Mouse (Mus musculus) layer of hippocampus, adult 2 months (tissue): ENCODE measurements around the gene Klk11. TPM values are rescaled to one million over a fixed set of nuclear protein-coding genes. Genes with fewer than 3 reads are reported as not detected.

Experiments
- DNase-seq, 2 experiments: peaks; one replicate each; pipeline ENCODE4 v3.0.0; 2022; ENCODE audit warnings: low spot score in 2 of 2
- H3K27ac ChIP-seq: fragments of 200-600 bp; 2 replicates; pipeline ENCODE4 v1.8.1; 2022
- H3K4me3 ChIP-seq: fragments of 200-600 bp; 2 replicates; pipeline ENCODE4 v1.8.1; 2022; ENCODE audit warnings: mild to moderate bottlenecking
- CTCF ChIP-seq: fragments of 200-600 bp; conservative IDR thresholded peaks from 2 replicates; pipeline ENCODE4 v1.8.1; 2022; ENCODE audit warnings: antibody characterized with exemption, mild to moderate bottlenecking, moderate library complexity
- long read RNA-seq, 2 experiments: library from polyadenylated mRNA; stranded (forward); transcript quantifications; one replicate each; pipeline ENCODE4 v2.0.0; 2021; ENCODE audit warnings: borderline mapping rate in 2 of 2
- total RNA-seq, 2 experiments: library from RNA; stranded (reverse); gene quantifications; 2 replicates each; pipeline ENCODE4 v1.2.3; 2021

Gene Klk11
- not detected for total RNA-seq
- long read RNA-seq, experiment 1 = 0 reads
- long read RNA-seq, experiment 2 = 0 reads

- Histone ChIP-seq H3K27ac (no peak within 1 kb of the TSS), H3K4me3 (no peak within 1 kb of the TSS)
- no peak for DNase-seq
- no peak for TF ChIP-seq CTCF
Observed at GRCm38 (mm10) chr7:43774364-43774763, at the start of gene Klk11. TSS of gene Klk11 (plus strand) at chr7:43774604.

DNA sequence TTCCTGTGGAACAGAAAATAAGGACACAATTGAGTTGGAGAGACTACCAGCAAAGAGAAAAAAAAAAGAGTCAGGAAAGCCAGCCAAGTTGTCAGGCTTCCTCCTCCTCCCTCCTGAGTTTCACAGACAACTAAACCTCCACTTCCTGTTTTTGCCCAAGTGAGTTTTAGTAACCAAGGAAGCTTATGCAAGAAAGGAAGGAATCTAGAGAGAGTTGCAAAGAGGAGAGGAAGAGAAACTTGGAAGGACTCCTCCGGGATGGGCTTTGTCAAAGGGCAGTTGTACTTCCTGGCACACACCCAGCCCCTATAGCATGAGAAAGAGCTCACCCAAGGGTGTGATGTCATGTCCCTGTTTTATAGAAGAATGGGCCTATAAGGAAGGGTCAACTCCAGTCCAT lies 26.6 kb upstream of the Klk11 start:
- DNase-seq = peak in 1 of 2 experiments; percentile 32
- no peak for TF ChIP-seq CTCF
- no peak overlapping the region for H3K4me3 ChIP-seq
- H3K27ac ChIP-seq = no peak overlapping the region

- TF ChIP-seq CTCF = no peak
- no peak for DNase-seq
- Histone ChIP-seq H3K27ac (no peak overlapping the region), H3K4me3 (no peak overlapping the region)
Observed at GRCm38 (mm10) chr7:43752806-43753205, 21.6 kb upstream of the Klk11 start.

GRCm38 (mm10) chr7:43766484-43766883 lies 7.9 kb upstream of the Klk11 start:
- H3K4me3 ChIP-seq = no peak overlapping the region
- TF ChIP-seq CTCF = no peak
- DNase-seq = no peak
- H3K27ac ChIP-seq = no peak overlapping the region

DNA sequence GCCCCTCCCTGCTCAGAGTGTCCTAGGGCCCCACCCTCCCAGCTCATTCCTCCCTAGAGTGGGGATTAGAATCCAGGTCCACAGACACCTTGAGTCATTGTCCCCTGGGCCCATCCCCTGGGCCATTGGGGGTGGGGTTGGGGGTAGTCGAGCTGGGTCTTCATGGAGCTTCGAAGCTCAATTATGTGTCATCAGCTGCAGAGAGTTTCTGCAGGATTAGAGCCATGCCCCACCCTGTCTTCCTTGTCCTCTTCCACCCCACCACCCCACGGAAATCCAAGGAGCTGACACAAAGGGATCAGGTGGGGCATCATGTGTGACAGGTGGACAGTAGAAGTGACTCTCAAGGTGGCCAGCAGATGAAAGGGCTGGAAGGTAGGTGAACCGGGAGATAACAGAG lies 5.8 kb upstream of the Klk11 start, which contains the start of gene Klk12:
Gene Klk12 (plus strand): TSS at position 301 of the 400 bp plus-strand sequence.
- no peak for TF ChIP-seq CTCF
- no peak for DNase-seq
- no peak within 1 kb of the TSS for H3K4me3 ChIP-seq

DNA sequence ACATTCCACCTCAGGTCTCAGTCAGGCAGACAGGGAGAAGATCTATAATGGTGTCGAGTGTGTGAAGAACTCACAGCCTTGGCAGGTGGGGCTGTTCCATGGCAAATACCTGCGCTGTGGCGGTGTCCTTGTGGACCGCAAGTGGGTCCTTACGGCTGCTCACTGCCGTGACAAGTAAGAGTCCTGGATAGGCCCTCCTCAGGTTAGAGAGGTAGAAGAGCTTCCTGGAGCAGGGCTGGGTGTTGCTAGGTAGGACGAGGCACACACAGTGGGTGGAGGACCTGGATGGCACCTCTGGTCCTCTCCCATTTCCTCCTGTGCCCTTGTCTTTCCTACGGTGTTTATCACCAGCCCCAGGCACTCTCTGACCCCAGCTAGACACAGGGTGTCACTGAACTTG lies 4.8 kb upstream of the Klk11 start:
- Histone ChIP-seq H3K4me3 (no peak overlapping the region), H3K27ac (no peak overlapping the region)
- DNase-seq = no peak
- TF ChIP-seq CTCF = no peak

More for the DNA sequence above, 5.8 kb upstream of the Klk11 start, which contains the start of gene Klk12:
- no peak within 1 kb of the TSS for H3K27ac ChIP-seq

- H3K4me3 ChIP-seq = no peak overlapping the region
- DNase-seq = no peak
- no peak overlapping the region for H3K27ac ChIP-seq
- TF ChIP-seq CTCF = no peak
Observed at GRCm38 (mm10) chr7:43770701-43771100, 3.7 kb upstream of the Klk11 start.

GRCm38 (mm10) chr7:43771916-43772315 lies 2.5 kb upstream of the Klk11 start:
- no peak for TF ChIP-seq CTCF
- H3K27ac ChIP-seq = no peak overlapping the region
- no peak for DNase-seq

DNA sequence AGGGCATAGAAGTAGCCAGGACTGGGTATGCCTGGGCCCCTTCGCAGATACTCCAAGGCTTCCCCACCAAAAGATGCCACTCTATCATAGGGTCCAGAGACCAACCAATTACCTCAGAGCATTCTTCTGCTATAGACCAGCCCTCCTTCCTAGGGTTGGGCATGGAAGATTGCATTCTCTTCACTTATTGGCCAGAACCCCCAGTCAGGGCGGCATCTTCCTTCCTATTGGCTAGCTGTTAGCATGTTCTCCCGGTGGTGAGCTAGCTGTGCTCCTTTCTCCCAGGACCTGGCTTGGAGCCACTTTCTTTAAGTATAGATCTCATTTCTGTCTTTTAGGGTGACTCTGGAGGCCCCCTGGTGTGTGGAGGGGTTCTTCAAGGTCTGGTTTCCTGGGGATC lies 1.5 kb upstream of the Klk11 start:
- DNase-seq = no peak
- TF ChIP-seq CTCF = no peak
- H3K27ac ChIP-seq = no peak overlapping the region
- H3K4me3 ChIP-seq = no peak overlapping the region

More at GRCm38 (mm10) chr7:43771916-43772315, 2.5 kb upstream of the Klk11 start:
- no peak overlapping the region for H3K4me3 ChIP-seq

- no peak for TF ChIP-seq CTCF
- DNase-seq = no peak
- Histone ChIP-seq H3K27ac (no peak overlapping the region), H3K4me3 (no peak overlapping the region)
Observed at GRCm38 (mm10) chr7:43774802-43775201, 398 bp downstream of the Klk11 start.

DNA sequence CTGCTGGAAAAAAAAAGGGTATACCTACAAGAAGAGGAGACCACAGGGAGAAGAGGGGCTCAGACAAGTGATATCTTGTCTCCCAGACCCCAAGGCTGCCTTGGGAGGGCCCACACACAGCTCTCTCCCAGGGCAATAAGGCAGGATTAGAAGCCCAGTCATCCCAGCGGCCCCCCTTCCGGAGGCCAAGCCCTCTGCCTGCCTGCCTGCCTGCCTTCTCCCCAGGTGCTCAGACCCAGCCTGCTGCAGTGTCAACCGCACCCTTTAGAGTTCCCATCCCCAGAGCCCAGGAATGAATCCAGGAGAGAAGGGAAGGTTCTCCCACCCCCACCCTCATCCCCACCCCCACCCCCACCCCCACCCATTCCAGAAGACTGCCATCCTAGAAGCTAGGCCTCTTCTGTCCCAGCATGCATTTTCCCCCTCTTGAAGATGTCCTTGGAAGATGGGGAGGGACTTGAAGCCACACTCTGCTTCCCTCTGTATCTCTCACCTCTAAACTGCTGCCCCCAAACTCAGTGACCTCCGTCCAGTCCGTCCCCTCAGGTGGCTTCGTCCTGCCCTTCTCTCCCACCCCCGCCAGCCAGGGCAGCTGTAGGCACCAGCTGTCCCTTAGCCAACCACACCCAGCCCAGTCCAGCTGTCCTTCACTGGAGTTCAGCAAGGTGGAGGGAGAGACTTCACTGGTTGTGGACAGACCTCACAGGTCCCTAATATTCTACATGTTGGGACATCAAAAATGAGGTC lies 1.1 kb downstream of the Klk11 start:
- Histone ChIP-seq H3K4me3 (no peak overlapping the region), H3K27ac (no peak overlapping the region)
- no peak for DNase-seq
- TF ChIP-seq CTCF = no peak

- H3K27ac ChIP-seq = no peak overlapping the region
- no peak for TF ChIP-seq CTCF
- H3K4me3 ChIP-seq = no peak overlapping the region
- no peak for DNase-seq
Observed at GRCm38 (mm10) chr7:43776506-43776905, 2.1 kb downstream of the Klk11 start.

GRCm38 (mm10) chr7:43777423-43777822 lies 3.0 kb downstream of the Klk11 start:
- Histone ChIP-seq H3K27ac (no peak overlapping the region), H3K4me3 (no peak overlapping the region)
- DNase-seq = no peak
- no peak for TF ChIP-seq CTCF
